10 mouse cellular contexts compared by ENCODE assay signal in genomic region chr11:64396331-64396881, GRCm38 (mm10). TPM values are rescaled to one million over a fixed set of nuclear protein-coding genes. Genes with fewer than 3 reads are reported as not detected.
A peak's percentile ranks its signal among the peaks of the same experiment; 100 is the strongest.
DNase-seq lines count a peak whose midpoint lies in the region; ATAC-seq and TF ChIP-seq lines count a peak whose summit lies in the region.
"Had no signal": no experiment of that assay in that cellular context is flagged by ENCODE, and none has a peak within 500 bp of the region (broad histone marks: within the 10 kb centered on the region; RNA-seq: fewer than 3 reads in every experiment).

No protein-coding gene starts in this region.

- peak overlapping the region; percentile 44; the same call in 1 of the 2 replicates for H3K4me2 ChIP-seq in liver, postnatal 0 days (ENCODE audit: low read depth, low read length)

- no peak for TF ChIP-seq EP300 in liver, postnatal 0 days (IDR thresholded peaks at IDR 0.05; ENCODE audit: low read depth)

- peak overlapping the region; percentile 35 for H3K4me3 ChIP-seq in bone marrow macrophage, adult 2 months (ENCODE audit: insufficient read depth, low read length)
- H3K4me3 ChIP-seq in liver, postnatal 0 days (ENCODE audit: low read depth, low read length) = no peak overlapping the region
- H3K4me3 ChIP-seq: erythroblast, embryonic 14.5 days had no signal

- H3K9ac ChIP-seq in liver, postnatal 0 days (replicated peaks) = no peak overlapping the region

- H3K27ac ChIP-seq in bone marrow macrophage, adult 2 months (ENCODE audit: insufficient read depth, low read depth, low read length) = no peak overlapping the region
- no peak overlapping the region for H3K27ac ChIP-seq in liver, postnatal 0 days (ENCODE audit: low read depth)

- H3K9me3 ChIP-seq in liver, postnatal 0 days (ENCODE audit: low read length) = no peaks in the 10 kb centered on the region

- no peak for TF ChIP-seq CTCF in bone marrow macrophage, adult 2 months (IDR thresholded peaks at IDR 0.05; ENCODE audit: low read depth, low read length)
- TF ChIP-seq CTCF in liver, postnatal 0 days (IDR thresholded peaks at IDR 0.05; ENCODE audit: low read depth) = no peak

- DNase-seq in cerebellum, adult 9-11 months = peak; percentile 2
- DNase-seq in cerebellum, adult 11-12 months = no peak
- DNase-seq in frontal cortex, adult 2 months (ENCODE audit: extremely low spot score in 1 of 2, low spot score in 1 of 2) = peak; percentile 83
- peak; percentile 4 for DNase-seq in induced T-regulatory cell, adult 2 months (ENCODE audit: low read depth)
- no peak for DNase-seq in liver, postnatal 0 days
- peak; percentile 82 to 88 for DNase-seq in right cerebral cortex, postnatal 10 days (ENCODE audit: low spot score in 2 of 2)
- DNase-seq in adrenal gland, adult 8-10 months = no peak

- H3K4me1 ChIP-seq in bone marrow macrophage, adult 2 months (ENCODE audit: control insufficient read depth, insufficient read depth, low read length) = no peaks in the 10 kb centered on the region
- no peaks in the 10 kb centered on the region for H3K4me1 ChIP-seq in liver, postnatal 0 days (ENCODE audit: insufficient read depth)

- 18% methylated on average over 7 of the region's 7 CpGs for WGBS in liver, postnatal 0 days (ENCODE audit: insufficient replicate concordance)

- H3K36me3 ChIP-seq in liver, postnatal 0 days (replicated peaks; ENCODE audit: insufficient read depth, low read length) = no peaks in the 10 kb centered on the region

- TF ChIP-seq POLR2A in bone marrow macrophage, adult 2 months (IDR thresholded peaks at IDR 0.05; ENCODE audit: borderline replicate concordance, low read depth, low read length) = no peak

- no peak for ATAC-seq in liver, postnatal 0 days

- H3K27me3 ChIP-seq in liver, postnatal 0 days (ENCODE audit: insufficient read depth, low read length) = no peaks in the 10 kb centered on the region

RNA-seq across cellular contexts. Expression of gene Hs3st3a1, which starts 38.7 kb away (rescaled TPM):
- not detected in 2 replicates for polyA plus RNA-seq in bone marrow macrophage, adult 2 months (2012; ENCODE audit: insufficient read depth, insufficient read length, missing spikeins)
- polyA plus RNA-seq in frontal cortex, adult 2 months (2012; rRNA removed) = 4.1 and 4.8 TPM in 2 replicates
- polyA plus RNA-seq in liver, postnatal 0 days (2015; fragmentation: Nextera tagmentation; extraction: Ambion mirVana) = 0.12 and 0.18 TPM in 2 replicates
- total RNA-seq in adrenal gland, adult 8-10 months (2022) = under 1 TPM; 0.24 to 0.32 (median 0.25) TPM
- total RNA-seq: neutrophil, adult 5-6 weeks had no signal
- polyA plus RNA-seq: erythroblast, embryonic 14.5 days had no signal

RNA-seq across cellular contexts. Expression of gene F930015N05Rik, which starts 40.0 kb away (rescaled TPM):
- not detected in 2 replicates for polyA plus RNA-seq in bone marrow macrophage, adult 2 months (2012; ENCODE audit: insufficient read depth, insufficient read length, missing spikeins)
- 1.2 and 1.5 TPM in 2 replicates for polyA plus RNA-seq in frontal cortex, adult 2 months (2012; rRNA removed)
- 0.08 and 0.09 TPM in 2 replicates for polyA plus RNA-seq in liver, postnatal 0 days (2015; fragmentation: Nextera tagmentation; extraction: Ambion mirVana)
- total RNA-seq in adrenal gland, adult 8-10 months (2022) = not detected
- total RNA-seq: neutrophil, adult 5-6 weeks had no signal
- polyA plus RNA-seq: erythroblast, embryonic 14.5 days had no signal

Comparison
In these comparisons a context has a peak if more than half of its experiments do, and no peak if none do; other contexts are left out.
1. DNase-seq: peak in cerebellum, adult 9-11 months (single experiment), frontal cortex, adult 2 months (2 of 2), induced T-regulatory cell, adult 2 months (single experiment) and right cerebral cortex, postnatal 10 days (2 of 2); none in cerebellum, adult 11-12 months (single experiment), liver, postnatal 0 days (single experiment) and adrenal gland, adult 8-10 months (single experiment).